In the genomic region with DNA sequence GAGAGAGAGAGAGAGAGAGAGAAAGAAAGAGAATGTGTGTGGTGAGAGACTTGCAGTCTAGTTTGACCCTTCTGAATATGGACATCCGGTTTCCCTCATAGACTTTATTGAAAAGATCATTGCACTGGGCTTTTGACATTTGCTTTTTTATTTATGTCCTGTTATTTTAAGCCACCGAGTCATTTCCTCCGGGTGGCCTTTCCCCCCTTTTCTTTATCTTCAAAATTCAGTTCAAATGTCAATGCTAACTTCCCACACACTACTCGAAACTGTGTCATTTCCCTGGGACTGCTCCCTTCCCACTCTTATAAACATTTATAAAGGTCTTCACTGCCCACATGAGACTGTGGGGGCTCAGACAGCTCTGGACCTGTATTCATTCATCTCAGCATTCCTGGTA, we compare ENCODE assay signal across 19 mouse cellular contexts.
DNase-seq lines count a peak whose midpoint lies in the region; ATAC-seq and TF ChIP-seq lines count a peak whose summit lies in the region.
"Had no signal": no experiment of that assay in that cellular context is flagged by ENCODE, and none has a peak within 500 bp of the region (broad histone marks: within the 10 kb centered on the region; RNA-seq: fewer than 3 reads in every experiment).

No protein-coding gene starts in this region.

- no peaks in the 10 kb centered on the region for H3K36me3 ChIP-seq in heart, embryonic 13.5 days
- no peaks in the 10 kb centered on the region for H3K36me3 ChIP-seq in heart, embryonic 10.5 days
- no peaks in the 10 kb centered on the region for H3K36me3 ChIP-seq in liver, adult 2 months (ENCODE audit: control insufficient read depth, insufficient read depth, low read length)
- no peaks in the 10 kb centered on the region for H3K36me3 ChIP-seq in liver, postnatal 0 days (replicated peaks; ENCODE audit: insufficient read depth, low read length)
- H3K36me3 ChIP-seq in kidney, postnatal 0 days (ENCODE audit: insufficient read depth, low read length): no peaks in the 10 kb centered on the region
- H3K36me3 ChIP-seq: forebrain, embryonic 10.5 days; G1E; hindbrain, embryonic 10.5 days had no signal

- no peaks in the 10 kb centered on the region for H3K9me3 ChIP-seq in heart, embryonic 13.5 days
- H3K9me3 ChIP-seq in heart, embryonic 10.5 days: no peaks in the 10 kb centered on the region
- no peaks in the 10 kb centered on the region for H3K9me3 ChIP-seq in liver, postnatal 0 days (ENCODE audit: low read length)
- H3K9me3 ChIP-seq in kidney, postnatal 0 days (replicated peaks; ENCODE audit: low read length): no peaks in the 10 kb centered on the region
- H3K9me3 ChIP-seq: forebrain, embryonic 10.5 days; hindbrain, embryonic 10.5 days had no signal

- H3K4me2 ChIP-seq in heart, embryonic 13.5 days: no peak overlapping the region
- no peak overlapping the region for H3K4me2 ChIP-seq in liver, postnatal 0 days (ENCODE audit: low read depth, low read length)
- no peak overlapping the region for H3K4me2 ChIP-seq in kidney, postnatal 0 days (ENCODE audit: low read length)
- H3K4me2 ChIP-seq: liver, embryonic 11.5 days had no signal

- no peaks in the 10 kb centered on the region for H3K27me3 ChIP-seq in heart, embryonic 13.5 days (replicated peaks)
- no peaks in the 10 kb centered on the region for H3K27me3 ChIP-seq in heart, embryonic 10.5 days (ENCODE audit: insufficient read depth, poor library complexity, severe bottlenecking)
- no peaks in the 10 kb centered on the region; the same call in 1 of the 2 replicates for H3K27me3 ChIP-seq in liver, adult 2 months (ENCODE audit: control insufficient read depth, insufficient read depth, low read length)
- no peaks in the 10 kb centered on the region for H3K27me3 ChIP-seq in liver, postnatal 0 days (ENCODE audit: insufficient read depth, low read length)
- H3K27me3 ChIP-seq in kidney, postnatal 0 days (ENCODE audit: insufficient read depth, low read length): no peaks in the 10 kb centered on the region

- H3K27ac ChIP-seq in heart, embryonic 13.5 days (replicated peaks): 0 out of 2 replicates have a peak overlapping the region, but pooled peaks have one; percentile 1
- H3K27ac ChIP-seq in heart, embryonic 10.5 days: no peak overlapping the region
- H3K27ac ChIP-seq in liver, adult 2 months (replicated peaks; ENCODE audit: insufficient read depth, low read depth, low read length): no peak overlapping the region
- no peak overlapping the region for H3K27ac ChIP-seq in liver, postnatal 0 days (ENCODE audit: low read depth)
- H3K27ac ChIP-seq in kidney, postnatal 0 days: no peak overlapping the region
- H3K27ac ChIP-seq: forebrain, embryonic 10.5 days had no signal

- peak; percentile 18 to 78 for DNase-seq in adrenal gland, adult (ENCODE audit: inconsistent age in 2 of 2, low spot score in 1 of 2)
- DNase-seq in adrenal gland, postnatal 4 days (ENCODE audit: low spot score in 2 of 2): no peak
- DNase-seq in heart, embryonic 10.5 days (ENCODE audit: low spot score): no peak
- peak; percentile 16 for DNase-seq in liver, adult 2 months (ENCODE audit: extremely low read depth, low read depth, low spot score)
- no peak for DNase-seq in liver, postnatal 0 days
- DNase-seq in kidney, postnatal 0 days (ENCODE audit: low spot score): peak; percentile 70
- DNase-seq in ovary, postnatal 10 days (ENCODE audit: low spot score): no peak
- DNase-seq: cerebellum, adult 9-11 months; gastrocnemius, postnatal 14 days; layer of hippocampus, postnatal 36 days; lung, postnatal 10 days; right cerebral cortex, adult 18-20 months had no signal

- TF ChIP-seq POLR2A in liver, adult 2 months (IDR thresholded peaks at IDR 0.05; ENCODE audit: extremely low read depth, insufficient read depth, low read length): no peak

- no peak overlapping the region for H3K9ac ChIP-seq in heart, embryonic 13.5 days
- H3K9ac ChIP-seq in liver, adult 2 months (ENCODE audit: low read depth, low read length): no peak overlapping the region
- H3K9ac ChIP-seq in liver, postnatal 0 days (replicated peaks): no peak overlapping the region
- no peak overlapping the region for H3K9ac ChIP-seq in kidney, postnatal 0 days (ENCODE audit: low read depth, low read length)

- no peak for TF ChIP-seq CTCF in liver, adult 2 months (IDR thresholded peaks at IDR 0.05; ENCODE audit: low read depth, low read length)
- TF ChIP-seq CTCF in liver, postnatal 0 days (IDR thresholded peaks at IDR 0.05; ENCODE audit: low read depth): no peak
- TF ChIP-seq CTCF in kidney, postnatal 0 days (IDR thresholded peaks at IDR 0.05; ENCODE audit: low read depth): no peak

- H3K79me2 ChIP-seq in liver, adult 2 months (ENCODE audit: control insufficient read depth, insufficient read depth, low read length): no peaks in the 10 kb centered on the region

- ATAC-seq in heart, embryonic 13.5 days (ENCODE audit: extremely low read depth, insufficient number of reproducible peaks, low FRiP score, low TSS enrichment): no peak
- no peak for ATAC-seq in liver, postnatal 0 days
- ATAC-seq in kidney, postnatal 0 days (replicated peaks; ENCODE audit: low FRiP score, low read depth): no peak
- ATAC-seq: CD4-positive, CD25-positive, alpha-beta regulatory T cell, adult 4 months; midbrain, embryonic 16.5 days had no signal

- TF ChIP-seq EP300 in liver, postnatal 0 days (IDR thresholded peaks at IDR 0.05; ENCODE audit: low read depth): no peak

- 59% methylated on average over 4 of the region's 4 CpGs for WGBS in heart, embryonic 13.5 days
- WGBS in heart, embryonic 10.5 days: 59% methylated on average over 4 of the region's 4 CpGs
- 65% methylated on average over 4 of the region's 4 CpGs for WGBS in liver, adult 2 months
- 29% methylated on average over 4 of the region's 4 CpGs for WGBS in liver, postnatal 0 days (ENCODE audit: insufficient replicate concordance)
- 31% methylated on average over 4 of the region's 4 CpGs for WGBS in kidney, postnatal 0 days

- H3K4me1 ChIP-seq in heart, embryonic 13.5 days: 0 out of 2 replicates have a peak, but pooled peaks cover 2% of the 10 kb centered on the region
- no peaks in the 10 kb centered on the region for H3K4me1 ChIP-seq in heart, embryonic 10.5 days
- no peaks in the 10 kb centered on the region; the same call in 1 of the 2 replicates for H3K4me1 ChIP-seq in liver, adult 2 months (ENCODE audit: control insufficient read depth, insufficient read depth, low read length)
- no peaks in the 10 kb centered on the region for H3K4me1 ChIP-seq in liver, postnatal 0 days (ENCODE audit: insufficient read depth)
- no peaks in the 10 kb centered on the region for H3K4me1 ChIP-seq in kidney, postnatal 0 days (replicated peaks; ENCODE audit: insufficient read depth, low read length)
- H3K4me1 ChIP-seq: forebrain, embryonic 10.5 days; hindbrain, embryonic 10.5 days had no signal

- no peak overlapping the region for H3K4me3 ChIP-seq in heart, embryonic 13.5 days
- no peak overlapping the region for H3K4me3 ChIP-seq in heart, embryonic 10.5 days
- H3K4me3 ChIP-seq in liver, adult 2 months (ENCODE audit: insufficient read depth, low read depth, low read length): no peak overlapping the region
- no peak overlapping the region for H3K4me3 ChIP-seq in liver, postnatal 0 days (ENCODE audit: low read depth, low read length)
- H3K4me3 ChIP-seq in kidney, postnatal 0 days (replicated peaks; ENCODE audit: low read depth, low read length): no peak overlapping the region
- H3K4me3 ChIP-seq: forebrain, embryonic 10.5 days; hindbrain, embryonic 10.5 days had no signal

Comparison
In these comparisons a context has a peak if more than half of its experiments do, and no peak if none do; other contexts are left out.
1. DNase-seq: peak in adrenal gland, adult (2 of 2), liver, adult 2 months (single experiment) and kidney, postnatal 0 days (single experiment); none in adrenal gland, postnatal 4 days (0 of 2), heart, embryonic 10.5 days (single experiment), liver, postnatal 0 days (single experiment) and ovary, postnatal 10 days (single experiment).